Mouse (Mus musculus): ENCODE results near the gene Cdkl4.
"Not testable (repeated sequence)": the region's sequence is repeated elsewhere in the genome, so short reads cannot be mapped to it uniquely, and the experiment has no call there.

Cdkl4 gene

GRCm38 (mm10) chr17:80563762-80564610, 13.6 kb downstream of the Cdkl4 start:
- peak; percentile 51 for DNase-seq (ENCODE audit: low read depth, low spot score)

GRCm38 (mm10) chr17:80562792-80563191, 14.8 kb downstream of the Cdkl4 start:
- DNase-seq (ENCODE audit: low read depth, low spot score), result no peak

- peak; percentile 42 for DNase-seq (ENCODE audit: low read depth, low spot score)
Measured at GRCm38 (mm10) chr17:80560669-80561401, 16.8 kb downstream of the Cdkl4 start.

- no peak for DNase-seq (ENCODE audit: low read depth, low spot score)
Measured at GRCm38 (mm10) chr17:80559745-80560144, 17.9 kb downstream of the Cdkl4 start.

- DNase-seq (ENCODE audit: low read depth, low spot score), result no peak
Measured at GRCm38 (mm10) chr17:80559050-80559449, 18.6 kb downstream of the Cdkl4 start.

GRCm38 (mm10) chr17:80558583-80558982, 19.0 kb downstream of the Cdkl4 start:
- no peak for DNase-seq (ENCODE audit: low read depth, low spot score)

GRCm38 (mm10) chr17:80557461-80557860, 20.2 kb downstream of the Cdkl4 start:
- DNase-seq (ENCODE audit: low read depth, low spot score), result no peak

GRCm38 (mm10) chr17:80553318-80554270, 24.0 kb downstream of the Cdkl4 start:
- peak; percentile 46 for DNase-seq (ENCODE audit: low read depth, low spot score)

GRCm38 (mm10) chr17:80552653-80553052, 25.0 kb downstream of the Cdkl4 start:
- DNase-seq (ENCODE audit: low read depth, low spot score), result no peak

- no peak for DNase-seq (ENCODE audit: low read depth, low spot score)
Measured at GRCm38 (mm10) chr17:80550981-80551380, 26.6 kb downstream of the Cdkl4 start.

- no peak for DNase-seq (ENCODE audit: low read depth, low spot score)
Measured at GRCm38 (mm10) chr17:80546846-80547245, 30.8 kb downstream of the Cdkl4 start.

- no peak for DNase-seq (ENCODE audit: low read depth, low spot score)
Measured at GRCm38 (mm10) chr17:80546227-80546626, 31.4 kb downstream of the Cdkl4 start.

- no peak for DNase-seq (ENCODE audit: low read depth, low spot score)
Measured at GRCm38 (mm10) chr17:80543646-80544045, 34.0 kb downstream of the Cdkl4 start.

GRCm38 (mm10) chr17:80537136-80537535, 40.5 kb downstream of the Cdkl4 start:
- no peak for DNase-seq (ENCODE audit: low read depth, low spot score)

- DNase-seq (ENCODE audit: low read depth, low spot score), result no peak
Measured at GRCm38 (mm10) chr17:80535633-80536032, 42.0 kb downstream of the Cdkl4 start.

GRCm38 (mm10) chr17:80531351-80531750, 46.3 kb downstream of the Cdkl4 start:
- not testable (repeated sequence) for DNase-seq (ENCODE audit: low read depth, low spot score)

- no peak for DNase-seq (ENCODE audit: low read depth, low spot score)
Measured at GRCm38 (mm10) chr17:80523231-80523630, 54.4 kb downstream of the Cdkl4 start.

GRCm38 (mm10) chr17:80522229-80522556, 55.4 kb downstream of the Cdkl4 start:
- DNase-seq (ENCODE audit: low read depth, low spot score), result no peak

- no peak for DNase-seq (ENCODE audit: low read depth, low spot score)
Measured at GRCm38 (mm10) chr17:80521521-80522228, 55.9 kb downstream of the Cdkl4 start.

GRCm38 (mm10) chr17:80520537-80520936, 57.1 kb downstream of the Cdkl4 start:
- DNase-seq (ENCODE audit: low read depth, low spot score), result no peak

- DNase-seq (ENCODE audit: low read depth, low spot score), result no peak
Measured at GRCm38 (mm10) chr17:80518811-80519210, 58.8 kb downstream of the Cdkl4 start.

All from skeletal muscle tissue, adult 2 months (tissue).